Mouse (Mus musculus): ENCODE data around the gene Crebrf.

The Crebrf gene

DNA sequence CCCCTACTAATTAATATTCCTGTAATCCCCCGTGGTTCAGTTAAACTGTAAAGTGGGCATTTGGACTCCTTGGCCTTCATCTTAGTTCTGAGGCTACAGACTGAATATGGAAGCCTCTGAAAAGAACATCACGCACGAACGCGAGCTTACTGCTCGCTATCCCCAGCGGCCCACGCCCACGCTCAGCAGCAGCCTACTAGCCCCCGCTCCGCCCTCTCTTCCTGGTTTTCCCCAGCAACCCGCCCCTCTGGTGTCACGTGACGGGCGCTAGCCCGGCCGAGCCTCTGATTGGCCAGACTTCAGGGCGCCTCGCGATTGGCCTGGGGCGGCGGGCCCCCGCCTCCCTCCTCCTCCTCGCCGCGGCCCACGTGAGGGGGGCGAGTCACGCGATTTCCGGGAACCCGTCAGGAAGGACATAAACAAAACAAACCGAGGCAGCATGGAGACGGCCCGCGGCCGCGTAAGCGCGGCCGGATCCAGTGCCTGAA, at the start of gene Crebrf:
Crebrf (plus strand) TSS at position 380 of the 488 bp plus-strand sequence.
- peak; percentile 94 to 97 for DNase-seq (ENCODE audit: low spot score in 2 of 2)

- DNase-seq (ENCODE audit: low spot score in 2 of 2): no peak
These were observed 44.2 kb upstream of the Crebrf start for GRCm38 (mm10) chr17:26671268-26671667.

DNA sequence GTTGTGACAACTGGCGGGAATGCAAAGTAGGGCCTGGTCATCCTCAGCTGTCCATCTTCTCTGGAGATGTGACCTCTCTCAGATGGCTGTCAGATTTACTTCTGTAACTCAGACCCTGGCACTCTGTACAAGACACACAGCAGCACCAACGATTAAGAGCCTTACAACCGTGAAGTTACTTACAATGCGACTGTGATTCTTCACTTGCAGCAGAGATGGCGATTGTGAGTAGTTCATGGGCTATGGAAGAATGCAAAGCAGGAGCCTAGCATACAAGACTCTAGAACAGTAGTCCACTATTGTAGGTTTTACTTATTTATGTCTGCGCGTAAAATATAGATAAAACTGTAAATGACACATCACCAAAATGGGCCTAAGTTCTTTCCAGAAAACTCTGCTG, 39.6 kb upstream of the Crebrf start:
- no peak for DNase-seq (ENCODE audit: low spot score in 2 of 2)

- peak; percentile 76 to 87 for DNase-seq (ENCODE audit: low spot score in 2 of 2)
These were observed 39.2 kb upstream of the Crebrf start for GRCm38 (mm10) chr17:26676252-26676615.

DNA sequence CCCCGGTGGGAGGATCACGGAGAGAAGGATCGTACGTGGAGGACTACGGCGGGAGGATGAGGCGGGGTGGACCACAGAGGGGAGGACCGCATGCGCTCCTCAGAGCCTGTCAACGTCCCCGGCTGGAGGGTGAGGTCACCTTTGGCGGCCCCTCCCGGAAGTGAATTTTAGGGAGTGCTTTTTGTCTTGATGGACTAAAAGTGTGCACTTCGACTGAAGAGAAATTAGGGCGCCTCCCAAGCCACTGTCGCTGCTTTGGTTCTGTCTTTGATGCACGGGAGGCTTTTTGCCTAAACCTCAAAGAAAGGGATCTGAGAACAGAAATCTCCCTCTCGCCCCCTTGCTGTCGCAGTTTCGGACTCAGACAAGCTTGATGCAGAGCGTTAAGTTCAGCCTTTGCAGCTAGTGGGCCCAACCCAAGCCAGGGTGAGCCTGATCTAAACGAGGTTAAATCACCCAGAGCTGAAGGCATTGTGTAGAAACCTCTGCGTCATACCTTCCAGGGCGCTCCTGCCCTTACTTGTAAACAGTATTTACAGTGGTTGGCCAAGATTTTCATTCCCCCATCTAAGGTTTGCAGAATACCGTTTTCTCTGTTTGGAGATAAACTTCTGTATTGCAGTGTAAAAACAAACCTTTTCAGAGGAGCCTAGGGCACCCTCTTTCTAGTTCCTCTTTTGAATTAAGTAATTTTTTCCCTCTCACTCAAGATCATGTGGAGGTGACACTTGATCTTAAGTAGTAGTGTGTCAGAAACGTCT, 38.7 kb upstream of the Crebrf start:
- DNase-seq (ENCODE audit: low spot score in 2 of 2): no peak

- DNase-seq (ENCODE audit: low spot score in 2 of 2): no peak
These were observed 37.5 kb upstream of the Crebrf start for GRCm38 (mm10) chr17:26677711-26678637.

DNA sequence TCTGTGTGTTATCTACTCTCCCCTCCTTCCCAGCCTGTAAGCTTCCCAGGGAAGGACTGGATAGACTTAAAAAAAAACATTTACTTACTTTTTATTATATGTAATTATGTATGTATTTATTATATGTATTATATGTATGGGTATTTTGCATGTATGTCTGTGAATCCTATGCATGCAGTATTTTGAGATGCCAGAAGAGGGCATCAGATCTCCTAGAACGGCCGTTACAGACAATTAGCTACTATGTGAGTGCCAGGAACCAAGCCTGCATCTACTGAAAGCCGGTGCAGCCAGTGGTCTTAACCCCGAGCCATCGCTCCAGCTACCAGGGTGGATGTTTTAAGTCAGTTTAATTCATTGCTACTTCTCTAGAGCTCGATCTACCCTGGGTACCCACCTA, 34.2 kb upstream of the Crebrf start:
- DNase-seq (ENCODE audit: low spot score in 2 of 2): no peak

DNA sequence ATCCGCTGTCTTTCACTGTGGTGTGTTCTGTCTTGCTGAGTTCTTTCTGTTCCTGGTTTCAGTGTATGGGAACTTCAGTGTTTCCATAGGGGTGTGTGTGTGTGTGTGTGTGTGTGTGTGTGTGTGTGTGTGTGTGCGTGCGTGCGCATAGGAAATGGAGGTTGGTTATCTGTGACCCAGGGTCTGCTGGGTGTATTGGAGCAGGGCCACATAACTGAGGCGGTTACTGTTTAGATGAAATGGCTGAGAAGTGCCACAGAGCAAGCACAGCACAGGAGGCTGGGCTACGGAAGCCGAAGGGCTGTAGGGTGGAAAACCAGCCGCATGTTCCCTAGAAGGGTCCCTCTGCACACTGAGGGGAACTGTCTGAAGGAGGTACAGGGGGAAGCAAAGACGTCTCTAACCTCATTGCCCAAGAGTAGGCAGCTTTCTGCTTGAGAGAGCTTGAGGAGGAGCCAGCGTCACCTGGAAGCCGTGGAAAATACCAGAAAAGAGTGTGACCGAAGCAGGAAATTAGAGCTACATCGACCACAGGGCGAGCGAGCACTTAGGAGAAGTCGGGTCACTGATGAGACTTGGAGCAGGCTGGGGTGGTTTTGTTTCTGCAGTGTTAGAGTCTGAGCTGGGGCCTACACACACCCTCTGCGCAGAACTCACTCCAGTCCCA, 29.0 kb upstream of the Crebrf start:
- no peak for DNase-seq (ENCODE audit: low spot score in 2 of 2)

DNA sequence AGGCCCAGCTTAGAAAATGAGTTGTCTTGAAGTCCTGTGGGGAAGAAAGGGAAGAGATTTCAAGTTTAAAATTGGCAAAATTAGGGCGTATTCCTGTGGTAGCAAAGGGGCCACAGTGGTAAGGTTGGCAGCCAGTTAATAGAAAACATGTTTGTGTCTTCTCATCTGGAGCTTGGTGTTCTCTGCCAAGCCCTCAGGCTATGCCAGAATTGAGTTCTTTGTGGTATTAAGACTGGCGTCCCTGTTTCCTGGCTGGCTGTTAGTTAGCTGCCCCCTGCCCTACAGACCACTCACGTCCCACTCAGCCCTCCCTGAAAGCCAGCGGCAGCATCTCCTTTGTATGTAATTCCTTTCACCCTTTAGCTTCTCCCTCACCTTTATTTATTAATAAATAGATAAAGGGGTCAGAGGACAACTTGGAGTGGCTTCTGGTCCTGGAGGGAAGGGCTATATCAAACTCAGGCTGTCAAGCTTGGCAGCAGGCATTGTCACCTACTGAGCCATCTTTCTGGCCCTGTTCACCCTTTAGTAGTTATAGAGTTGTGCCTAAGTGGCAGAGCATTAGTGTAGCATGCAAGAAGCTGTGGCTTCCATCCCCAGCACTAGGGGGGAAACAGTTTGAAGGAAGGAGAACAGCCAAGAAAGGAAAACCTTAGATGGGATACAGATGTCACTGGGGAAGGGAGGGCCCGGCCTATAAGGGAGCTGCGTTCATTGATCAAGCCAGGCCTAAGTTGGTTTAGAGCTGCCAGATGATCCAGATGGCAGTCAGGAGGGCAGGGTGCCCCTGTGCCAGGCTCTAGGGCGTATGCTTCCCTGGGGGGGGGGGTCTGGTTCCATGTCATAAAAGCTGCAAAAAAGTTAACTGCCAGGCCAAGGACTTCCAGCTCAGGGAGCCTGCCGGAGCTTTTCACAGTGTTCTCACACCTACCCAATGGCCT, 26.4 kb upstream of the Crebrf start:
- DNase-seq (ENCODE audit: low spot score in 2 of 2): peak in 1 of 2 experiments; percentile 43

DNA sequence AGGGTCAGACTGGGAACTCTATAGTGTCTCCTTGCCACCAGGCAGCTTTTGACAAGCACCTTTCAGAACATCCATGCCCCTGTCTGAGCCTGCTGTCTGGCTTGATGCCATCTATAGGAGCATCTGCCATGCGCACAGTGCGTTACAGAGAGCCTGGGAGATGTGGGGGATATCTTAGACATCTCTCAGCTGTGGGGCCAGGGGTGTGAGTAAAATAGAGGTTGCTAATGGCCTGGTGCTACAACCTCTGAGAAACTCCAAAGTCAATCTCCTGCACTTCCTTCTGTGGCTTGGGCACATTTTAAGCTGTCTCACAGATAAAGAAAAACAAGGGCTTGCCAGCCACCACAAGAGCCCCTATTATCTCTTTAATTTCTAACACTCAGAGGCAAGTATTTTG, 25.6 kb upstream of the Crebrf start:
- peak in 1 of 2 experiments; percentile 13 for DNase-seq (ENCODE audit: low spot score in 2 of 2)

- DNase-seq (ENCODE audit: low spot score in 2 of 2): no peak
These were observed 25.2 kb upstream of the Crebrf start for GRCm38 (mm10) chr17:26690236-26690635.

DNA sequence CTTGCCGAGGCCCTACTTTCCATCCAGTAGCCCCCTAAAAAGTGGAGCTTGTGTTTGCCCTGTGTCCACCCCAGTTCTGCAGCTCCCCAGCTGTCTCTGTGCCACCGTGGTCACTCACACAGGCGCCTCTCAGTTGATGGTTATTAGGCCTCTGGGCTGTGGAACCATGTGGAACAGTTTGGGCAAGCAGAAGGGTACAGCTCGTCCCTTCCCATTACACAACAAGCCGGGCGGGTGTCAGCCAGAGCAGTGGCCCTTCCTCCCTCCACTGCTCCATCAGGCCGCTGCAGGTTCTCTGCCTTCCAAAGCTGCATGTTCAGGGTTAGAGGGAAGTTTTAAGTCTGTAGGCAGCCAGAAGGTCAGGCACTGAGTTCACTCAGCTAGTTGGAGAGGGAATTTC, 24.3 kb upstream of the Crebrf start:
- DNase-seq (ENCODE audit: low spot score in 2 of 2): no peak

DNA sequence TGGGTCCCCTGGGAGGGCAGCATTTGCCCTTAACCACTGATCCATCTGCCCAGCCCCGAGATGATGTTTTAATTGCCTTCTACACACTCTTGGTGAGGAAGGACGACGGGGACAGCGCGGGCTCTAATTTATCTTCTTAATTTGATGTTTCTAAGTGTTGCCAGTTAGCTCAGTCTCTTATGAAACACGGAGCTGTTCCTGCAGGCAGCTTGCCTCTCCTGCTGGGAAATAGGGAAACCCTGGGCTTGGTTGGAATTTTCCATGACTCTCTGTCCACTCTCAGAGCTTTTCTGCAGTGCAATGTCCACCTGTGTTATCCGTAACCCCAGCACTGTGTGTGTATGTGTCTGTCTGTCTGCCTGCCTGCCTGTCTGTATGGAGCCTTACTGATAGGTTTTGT, 22.0 kb upstream of the Crebrf start:
- no peak for DNase-seq (ENCODE audit: low spot score in 2 of 2)

- no peak for DNase-seq (ENCODE audit: low spot score in 2 of 2)
These were observed 21.3 kb upstream of the Crebrf start for GRCm38 (mm10) chr17:26694171-26694570.

DNA sequence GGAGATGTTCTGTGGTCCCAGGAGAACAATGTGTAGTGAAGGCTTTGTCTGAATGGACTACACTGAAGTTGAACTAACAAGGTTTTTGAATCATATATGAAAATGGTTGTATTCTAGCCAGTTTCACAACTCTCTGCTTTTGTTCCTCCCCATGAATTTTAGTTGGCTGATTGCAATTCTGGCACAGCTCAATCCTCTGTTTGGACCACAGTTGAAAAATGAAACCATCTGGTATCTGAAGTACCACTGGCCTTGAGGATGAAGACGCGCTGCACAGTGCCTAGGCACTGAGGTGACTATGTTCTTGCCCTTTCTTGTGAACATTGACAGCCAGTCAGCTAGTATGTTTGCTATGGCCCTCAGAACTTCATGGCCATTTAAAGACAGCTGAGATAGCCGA, 20.3 kb upstream of the Crebrf start:
- DNase-seq (ENCODE audit: low spot score in 2 of 2): no peak

GRCm38 (mm10) chr17:26698846-26699245, 16.6 kb upstream of the Crebrf start:
- DNase-seq (ENCODE audit: low spot score in 2 of 2): no peak

- no peak for DNase-seq (ENCODE audit: low spot score in 2 of 2)
These were observed 15.4 kb upstream of the Crebrf start for GRCm38 (mm10) chr17:26699819-26700616.

- no peak for DNase-seq (ENCODE audit: low spot score in 2 of 2)
These were observed 13.9 kb upstream of the Crebrf start for GRCm38 (mm10) chr17:26701565-26701964.

DNA sequence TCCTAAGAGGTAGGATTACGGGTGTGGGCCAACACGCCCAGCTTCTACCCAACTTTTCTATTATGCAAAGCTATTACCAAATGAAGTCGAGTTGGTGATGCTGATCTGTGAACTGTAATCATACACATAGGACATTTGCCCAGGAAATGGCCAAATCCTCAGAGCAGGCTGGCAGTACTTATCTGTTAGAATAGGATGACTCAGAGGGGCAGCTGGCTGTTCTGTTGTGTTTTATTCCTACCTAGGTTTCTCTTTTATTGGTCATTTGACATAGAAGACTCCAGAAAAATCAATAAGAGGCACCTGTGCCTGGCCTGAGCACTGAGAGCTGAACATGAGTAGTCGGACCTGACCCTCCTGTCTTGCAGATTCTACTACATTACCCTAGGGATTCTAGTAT, 12.8 kb upstream of the Crebrf start:
- no peak for DNase-seq (ENCODE audit: low spot score in 2 of 2)

- no peak for DNase-seq (ENCODE audit: low spot score in 2 of 2)
These were observed 11.8 kb upstream of the Crebrf start for GRCm38 (mm10) chr17:26703671-26704070.
